Mouse (Mus musculus) MEL (cell line): ENCODE measurements around the gene Rbm46. TPM values are rescaled to one million over a fixed set of nuclear protein-coding genes. Genes with fewer than 3 reads are reported as not detected.

ENCODE experiments used
- DNase-seq: peaks from one replicate; pipeline ENCODE4 v3.0.0; 2011; ENCODE audit warnings: low read depth, low spot score
- H3K27ac ChIP-seq: 2 replicates; pipeline ENCODE4 v1.5.1; 2012; ENCODE audit warnings: low read depth, mild to moderate bottlenecking, control low read depth, low read length, moderate library complexity; ENCODE audit not compliant: control insufficient read depth
- H3K27me3 ChIP-seq, 2 experiments: fragments of 150-350 bp in 1 of 2; sonication (generic) in 1 of 2; 2 replicates each; pipeline ENCODE4 v1.6.1; 2012; ENCODE audit warnings: low read length in 2 of 2, mild to moderate bottlenecking in 2 of 2, improper control_type of control experiment in 1 of 2, moderate library complexity in 1 of 2; ENCODE audit not compliant: insufficient read depth in 2 of 2, control insufficient read depth in 1 of 2
- H3K36me3 ChIP-seq, 2 experiments: 2 replicates each; pipeline ENCODE4 v1.6.1; 2012 to 2014; ENCODE audit warnings: low read length in 2 of 2, improper control_type of control experiment in 1 of 2, inconsistent platforms in 1 of 2, mild to moderate bottlenecking in 1 of 2; ENCODE audit not compliant: insufficient read depth in 2 of 2, control insufficient read depth in 1 of 2
- H3K4me1 ChIP-seq, 2 experiments: fragments of 150-350 bp in 1 of 2; sonication (generic) in 1 of 2; 2 replicates each; pipeline ENCODE4 v1.6.1; 2012; ENCODE audit warnings: low read length in 2 of 2, improper control_type of control experiment in 1 of 2, mild to moderate bottlenecking in 1 of 2; ENCODE audit not compliant: insufficient read depth in 2 of 2, control insufficient read depth in 1 of 2
- H3K4me3 ChIP-seq, 2 experiments: fragments of 150-350 bp in 1 of 2; sonication (generic) in 1 of 2; 2 replicates each; pipeline ENCODE4 v1.5.1; 2012; ENCODE audit warnings: low read depth in 2 of 2, low read length in 2 of 2, mild to moderate bottlenecking in 2 of 2, moderate library complexity in 2 of 2, control low read depth in 1 of 2, improper control_type of control experiment in 1 of 2; ENCODE audit not compliant: control insufficient read depth in 1 of 2, insufficient read depth in 1 of 2
- H3K79me2 ChIP-seq: 2 replicates; pipeline ENCODE4 v1.6.1; 2012; ENCODE audit warnings: mild to moderate bottlenecking, low read length, moderate library complexity; ENCODE audit not compliant: control insufficient read depth, poor library complexity, insufficient read depth
- H3K9ac ChIP-seq: 2 replicates; pipeline ENCODE4 v1.6.1; 2012; ENCODE audit warnings: low read depth, mild to moderate bottlenecking, control low read depth, low read length, moderate library complexity; ENCODE audit not compliant: control insufficient read depth, poor library complexity, severe bottlenecking
- H3K9me3 ChIP-seq: fragments of 150-350 bp; sonication (generic); replicated peaks from 2 replicates; pipeline ENCODE4 v1.6.1; 2012; ENCODE audit warnings: mild to moderate bottlenecking, low read length, improper control_type of control experiment, moderate library complexity; ENCODE audit not compliant: insufficient read depth
- BHLHE40 ChIP-seq: IDR thresholded peaks from 2 replicates; pipeline ENCODE4 v1.6.1; 2012; ENCODE audit warnings: low read depth, mild to moderate bottlenecking, inconsistent platforms, low read length, improper control_type of control experiment, borderline replicate concordance
- EP300 ChIP-seq, 2 experiments: IDR thresholded peaks; 2 replicates each; pipeline ENCODE4 v1.6.1; 2011; ENCODE audit warnings: improper control_type of control experiment in 2 of 2, low read length in 2 of 2, low read depth in 1 of 2, mild to moderate bottlenecking in 1 of 2
- ETS1 ChIP-seq: IDR thresholded peaks from 2 replicates; pipeline ENCODE4 v1.6.1; 2012; ENCODE audit warnings: low read depth, mild to moderate bottlenecking, inconsistent platforms, low read length, improper control_type of control experiment, moderate library complexity
- HCFC1 ChIP-seq: IDR thresholded peaks from 2 replicates; pipeline ENCODE4 v1.6.1; 2012; ENCODE audit warnings: low read depth, mild to moderate bottlenecking, inconsistent platforms, low read length, improper control_type of control experiment, moderate library complexity
- JUND ChIP-seq: IDR thresholded peaks from 2 replicates; pipeline ENCODE4 v1.6.1; 2011; ENCODE audit warnings: low read depth, mild to moderate bottlenecking, improper control_type of control experiment, low read length
- KAT2A ChIP-seq: conservative IDR thresholded peaks from 2 replicates; pipeline ENCODE4 v1.6.1; 2012; ENCODE audit warnings: low read depth, low read length, improper control_type of control experiment, inconsistent platforms
- MAFK ChIP-seq: IDR thresholded peaks from 2 replicates; pipeline ENCODE4 v1.6.1; 2011; ENCODE audit warnings: low read depth, mild to moderate bottlenecking, low read length, improper control_type of control experiment, borderline replicate concordance
- MAX ChIP-seq: IDR thresholded peaks from 2 replicates; pipeline ENCODE4 v1.6.1; 2011; ENCODE audit warnings: low read length, improper control_type of control experiment
- MXI1 ChIP-seq: IDR thresholded peaks from 2 replicates; pipeline ENCODE4 v1.6.1; 2011; ENCODE audit warnings: mild to moderate bottlenecking, low read depth, low read length, improper control_type of control experiment
- MYB ChIP-seq: IDR thresholded peaks from 2 replicates; pipeline ENCODE4 v1.6.1; 2011; ENCODE audit warnings: mild to moderate bottlenecking, low read depth, low read length, improper control_type of control experiment
- MYC ChIP-seq: IDR thresholded peaks from 2 replicates; pipeline ENCODE4 v1.6.1; 2011; ENCODE audit warnings: low read depth, mild to moderate bottlenecking, low read length, improper control_type of control experiment, moderate library complexity
- RAD21 ChIP-seq: IDR thresholded peaks from 2 replicates; pipeline ENCODE4 v1.6.1; 2011; ENCODE audit warnings: mild to moderate bottlenecking, low read depth, low read length, improper control_type of control experiment
- RCOR1 ChIP-seq: IDR thresholded peaks from 2 replicates; pipeline ENCODE4 v1.6.1; 2012; ENCODE audit warnings: low read depth, mild to moderate bottlenecking, inconsistent platforms, low read length, improper control_type of control experiment
- TAL1 ChIP-seq: IDR thresholded peaks from 2 replicates; pipeline ENCODE4 v1.6.1; 2012; ENCODE audit warnings: mild to moderate bottlenecking, inconsistent platforms, low read length, moderate library complexity, mixed read lengths
- TBP ChIP-seq: IDR thresholded peaks from 2 replicates; pipeline ENCODE4 v1.8.0; 2011; ENCODE audit warnings: low read depth, low read length, improper control_type of control experiment
- UBTF ChIP-seq: IDR thresholded peaks from 2 replicates; pipeline ENCODE4 v1.6.1; 2012; ENCODE audit warnings: low read depth, mild to moderate bottlenecking, inconsistent platforms, low read length, improper control_type of control experiment, moderate library complexity, borderline replicate concordance; ENCODE audit not compliant: insufficient read depth
- USF1 ChIP-seq: IDR thresholded peaks from 2 replicates; pipeline ENCODE4 v1.6.1; 2014; ENCODE audit warnings: low read depth, mild to moderate bottlenecking, inconsistent platforms, low read length, improper control_type of control experiment, moderate library complexity
- USF2 ChIP-seq, 2 experiments: IDR thresholded peaks; 2 replicates each; pipeline ENCODE4 v1.6.1; 2011 to 2012; ENCODE audit warnings: improper control_type of control experiment in 2 of 2, low read length in 2 of 2, borderline replicate concordance in 1 of 2, inconsistent platforms in 1 of 2, low read depth in 1 of 2, mild to moderate bottlenecking in 1 of 2; ENCODE audit not compliant: insufficient read depth in 1 of 2
- ZKSCAN1 ChIP-seq: IDR thresholded peaks from 2 replicates; pipeline ENCODE4 v1.6.1; 2012; ENCODE audit warnings: low read depth, mild to moderate bottlenecking, inconsistent platforms, low read length, improper control_type of control experiment, moderate library complexity
- ZNF384 ChIP-seq: IDR thresholded peaks from 2 replicates; pipeline ENCODE4 v1.6.1; 2012; ENCODE audit warnings: low read depth, mild to moderate bottlenecking, inconsistent platforms, low read length, improper control_type of control experiment
- polyA plus RNA-seq, 2 experiments: library from polyadenylated mRNA; stranded (reverse) in 1 of 2; unstranded in 1 of 2; fragments of >175 nt in 1 of 2; fragments of >200 nt in 1 of 2; gene quantifications; 2 replicates each; pipeline versions ENCODE4 v1.2.1 to v1.2.4; 2012; ENCODE audit warnings: low replicate concordance in 2 of 2, low read depth in 1 of 2; ENCODE audit not compliant: insufficient read length in 2 of 2, insufficient read depth in 1 of 2, missing spikeins in 1 of 2
- total RNA-seq: library from RNA; depleted of rRNA; stranded (reverse); fragments of 300-350 nt; gene quantifications from 2 replicates; pipeline ENCODE4 v1.2.3, GENCODE M21; 2012

The Rbm46 gene
- total and polyA plus RNA-seq, 3 experiments, result not detected

DNA sequence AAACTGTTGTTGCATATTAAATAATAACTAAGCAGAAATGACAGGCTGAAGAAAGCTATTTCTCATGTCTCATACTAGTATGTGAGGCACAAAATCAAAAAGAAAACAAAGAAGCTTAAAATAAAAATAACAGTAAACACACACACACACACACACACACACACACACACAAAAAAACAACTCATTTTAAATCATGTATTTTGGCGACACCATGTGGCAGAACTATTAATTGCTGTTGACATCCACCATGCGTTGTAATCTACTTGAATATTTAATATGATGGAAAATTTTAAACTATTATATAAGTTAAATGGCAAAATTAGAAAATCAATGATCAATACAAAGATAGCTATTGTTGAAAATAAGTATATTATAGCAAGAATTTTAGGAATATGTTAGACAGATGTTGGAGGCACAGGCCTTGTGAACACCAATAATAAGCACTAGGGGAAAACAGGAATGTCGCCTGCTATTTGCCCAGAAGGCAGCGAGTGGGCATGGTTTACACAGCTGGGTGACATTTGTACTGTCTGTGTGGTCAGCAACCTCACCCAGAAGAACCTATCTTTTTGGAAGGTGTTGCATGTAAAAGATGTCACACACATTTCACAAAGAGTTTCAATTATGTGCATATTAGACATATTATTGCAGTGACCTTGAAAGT is 18.7 kb downstream of the Rbm46 start (continued):
- TF ChIP-seq KAT2A (no peak), EP300 (IDR thresholded peaks at IDR 0.05; ENCODE audit: low read depth in 1 of 2, low read length in 2 of 2) (no peak), USF1 (no peak), ETS1 (no peak), ZKSCAN1 (no peak)

- DNase-seq, result no peak
- Histone ChIP-seq H3K27me3 (no peaks in the 10 kb centered on the region), H3K9me3 (no peaks in the 10 kb centered on the region), H3K27ac (no peak overlapping the region), H3K36me3 (no peaks in the 10 kb centered on the region), H3K4me1 (no peaks in the 10 kb centered on the region), H3K9ac (no peak overlapping the region), H3K79me2 (no peaks in the 10 kb centered on the region), H3K4me3 (no peak overlapping the region)
- TF ChIP-seq BHLHE40 (no peak), TBP (no peak), ZKSCAN1 (no peak), MXI1 (no peak), EP300 (IDR thresholded peaks at IDR 0.05; ENCODE audit: low read depth in 1 of 2, low read length in 2 of 2) (no peak), UBTF (no peak), HCFC1 (no peak), USF1 (no peak), MAFK (no peak), ZNF384 (no peak), USF2 (IDR thresholded peaks at IDR 0.05; ENCODE audit: borderline replicate concordance in 1 of 2, insufficient read depth in 1 of 2, low read depth in 1 of 2, low read length in 2 of 2) (no peak), MAX (no peak), TAL1 (no peak), MYB (no peak), JUND (no peak), RCOR1 (no peak), RAD21 (no peak), KAT2A (no peak), MYC (no peak), ETS1 (no peak)
Measured at GRCm38 (mm10) chr3:82825165-82825564, 51.1 kb downstream of the Rbm46 start.
